Mouse (Mus musculus) myocyte (in vitro differentiated cells): ENCODE results near the gene Mon2.

Experiments
- POLR2A ChIP-seq: IDR thresholded peaks from one replicate; pipeline ENCODE4 v1.6.1; 2011; ENCODE audit warnings: low read depth, mild to moderate bottlenecking, control low read depth, moderate library complexity; ENCODE audit not compliant: insufficient read length
- TCF12 ChIP-seq: IDR thresholded peaks from one replicate; pipeline ENCODE4 v1.6.1; 2011; ENCODE audit warnings: mild to moderate bottlenecking, control low read depth; ENCODE audit not compliant: poor library complexity, insufficient read depth, severe bottlenecking

DNA sequence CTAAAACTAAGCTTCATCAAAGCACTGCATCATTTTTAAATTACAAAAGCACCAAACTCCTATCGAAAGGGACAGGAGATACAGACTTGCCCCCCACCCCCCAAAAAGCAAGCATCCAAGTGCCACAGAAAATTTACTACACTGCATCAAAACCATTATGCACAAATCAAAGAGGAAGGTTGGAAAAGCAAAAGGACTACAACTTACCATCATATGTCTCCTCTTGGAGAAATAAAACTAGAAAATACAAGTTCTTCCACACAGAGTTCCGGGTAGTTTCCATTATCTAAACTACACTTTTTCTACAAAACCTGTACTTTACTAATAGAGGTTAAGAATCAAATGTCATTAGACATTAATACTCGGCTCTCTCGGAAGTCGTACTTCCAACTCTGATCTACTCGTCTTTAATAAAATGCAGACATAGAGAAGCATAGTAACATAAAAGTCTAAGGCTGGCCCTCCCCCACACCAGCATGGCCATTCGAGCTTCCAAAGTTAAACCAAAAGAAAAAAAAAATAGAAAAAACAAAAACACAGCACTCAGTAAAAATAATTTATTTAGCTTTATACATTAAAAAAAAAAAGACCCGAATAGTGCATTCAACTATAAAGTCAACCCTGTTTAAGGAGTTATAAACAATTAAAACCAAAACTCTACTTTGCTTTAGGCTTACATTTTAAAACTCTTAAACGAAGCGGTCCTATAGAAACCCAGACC, 91.6 kb downstream of the Mon2 start:
- TF ChIP-seq POLR2A, result no peak
- no peak for TF ChIP-seq TCF12
